Mouse (Mus musculus): ENCODE data around the gene Plekha6. TPM values are rescaled to one million over a fixed set of nuclear protein-coding genes. Genes with fewer than 3 reads are reported as not detected.
"Not testable (repeated sequence)": the region's sequence is repeated elsewhere in the genome, so short reads cannot be mapped to it uniquely, and the experiment has no call there.

Gene Plekha6
- polyA plus RNA-seq, 1 experiment from 2014 or later = 25.8 TPM

GRCm38 (mm10) chr1:133327094-133327493 lies 163.1 kb downstream of the Plekha6 start:
- no peak for ATAC-seq (ENCODE audit: low FRiP score)
- peaks cover 29% of the 10 kb centered on the region for H3K4me1 ChIP-seq
- peaks cover 30% of the 10 kb centered on the region for H3K27me3 ChIP-seq
- H3K4me2 ChIP-seq (replicated peaks) = no peak overlapping the region
- 57% methylated on average over 5 of the region's 5 CpGs for WGBS
- H3K9me3 ChIP-seq (replicated peaks) = no peaks in the 10 kb centered on the region
- H3K27ac ChIP-seq = no peak overlapping the region
- H3K9ac ChIP-seq = no peak overlapping the region
- no peaks in the 10 kb centered on the region for H3K36me3 ChIP-seq
- H3K4me3 ChIP-seq = no peak overlapping the region

- H3K36me3 ChIP-seq = no peaks in the 10 kb centered on the region
- whole genome bisulfite sequencing = 64% methylated on average over 6 of the region's 6 CpGs
- H3K27ac ChIP-seq = no peak overlapping the region
- no peak overlapping the region for H3K4me2 ChIP-seq (replicated peaks)
- no peaks in the 10 kb centered on the region for H3K9me3 ChIP-seq (replicated peaks)
- peaks cover 26% of the 10 kb centered on the region for H3K4me1 ChIP-seq
- peaks cover 30% of the 10 kb centered on the region for H3K27me3 ChIP-seq
- H3K9ac ChIP-seq = no peak overlapping the region
- ATAC-seq (ENCODE audit: low FRiP score) = no peak
- no peak overlapping the region for H3K4me3 ChIP-seq
Measured at GRCm38 (mm10) chr1:133328299-133328795, 164.3 kb downstream of the Plekha6 start.

GRCm38 (mm10) chr1:133328896-133329637 lies 165.1 kb downstream of the Plekha6 start:
- Histone ChIP-seq H3K36me3 (no peaks in the 10 kb centered on the region), H3K9me3 (replicated peaks) (no peaks in the 10 kb centered on the region), H3K9ac (peak overlapping the region; percentile 47), H3K4me1 (peaks cover 24% of the 10 kb centered on the region), H3K4me2 (replicated peaks) (peak overlapping the region; percentile 59), H3K4me3 (peak overlapping the region; percentile 24), H3K27ac (no peak overlapping the region), H3K27me3 (peaks cover 30% of the 10 kb centered on the region)
- no peak for ATAC-seq (ENCODE audit: low FRiP score)
- 8% methylated on average over 33 of the region's 34 CpGs for WGBS

- Histone ChIP-seq H3K9ac (peak overlapping the region; percentile 47), H3K27me3 (peaks cover 30% of the 10 kb centered on the region), H3K4me1 (peaks cover 24% of the 10 kb centered on the region), H3K36me3 (no peaks in the 10 kb centered on the region), H3K4me2 (replicated peaks) (peak overlapping the region; percentile 59), H3K27ac (no peak overlapping the region), H3K9me3 (replicated peaks) (no peaks in the 10 kb centered on the region), H3K4me3 (peak overlapping the region; percentile 24)
- 25% methylated on average over 7 of the region's 7 CpGs for WGBS
- ATAC-seq (ENCODE audit: low FRiP score) = no peak
Measured at GRCm38 (mm10) chr1:133329638-133329964, 165.6 kb downstream of the Plekha6 start.

GRCm38 (mm10) chr1:133331142-133331541 lies 167.1 kb downstream of the Plekha6 start:
- no peaks in the 10 kb centered on the region for H3K9me3 ChIP-seq (replicated peaks)
- peak; percentile 70 for ATAC-seq (ENCODE audit: low FRiP score)
- 45% methylated on average over 3 of the region's 3 CpGs for WGBS
- H3K4me1 ChIP-seq = peaks cover 24% of the 10 kb centered on the region
- H3K9ac ChIP-seq = no peak overlapping the region
- no peak overlapping the region for H3K4me2 ChIP-seq (replicated peaks)
- peaks cover 30% of the 10 kb centered on the region for H3K27me3 ChIP-seq
- no peak overlapping the region for H3K4me3 ChIP-seq
- 0 out of 2 replicates have a peak overlapping the region, but pooled peaks have one; percentile 30 for H3K27ac ChIP-seq
- H3K36me3 ChIP-seq = no peaks in the 10 kb centered on the region

- no peak for ATAC-seq (ENCODE audit: low FRiP score)
- Histone ChIP-seq H3K27me3 (peaks cover 25% of the 10 kb centered on the region), H3K4me2 (replicated peaks) (no peak overlapping the region), H3K36me3 (no peaks in the 10 kb centered on the region), H3K9ac (no peak overlapping the region), H3K9me3 (replicated peaks) (no peaks in the 10 kb centered on the region), H3K27ac (no peak overlapping the region), H3K4me1 (peaks cover 24% of the 10 kb centered on the region), H3K4me3 (no peak overlapping the region)
- WGBS = 92% methylated on average over 11 of the region's 11 CpGs
Measured at GRCm38 (mm10) chr1:133332656-133333430, 168.8 kb downstream of the Plekha6 start.

- ATAC-seq (ENCODE audit: low FRiP score) = no peak
- Histone ChIP-seq H3K27me3 (peaks cover 15% of the 10 kb centered on the region), H3K9ac (no peak overlapping the region), H3K9me3 (replicated peaks) (no peaks in the 10 kb centered on the region), H3K27ac (no peak overlapping the region), H3K4me3 (no peak overlapping the region), H3K4me1 (peaks cover 22% of the 10 kb centered on the region), H3K4me2 (replicated peaks) (no peak overlapping the region), H3K36me3 (no peaks in the 10 kb centered on the region)
- WGBS = 60% methylated on average over 6 of the region's 6 CpGs
Measured at GRCm38 (mm10) chr1:133333937-133334336, 169.9 kb downstream of the Plekha6 start.

GRCm38 (mm10) chr1:133340403-133340802 lies 176.4 kb downstream of the Plekha6 start:
- H3K27ac ChIP-seq; H3K9me3 ChIP-seq (replicated peaks); H3K4me2 ChIP-seq (replicated peaks); H3K4me3 ChIP-seq; H3K9ac ChIP-seq; H3K36me3 ChIP-seq; H3K4me1 ChIP-seq; H3K27me3 ChIP-seq; ATAC-seq (ENCODE audit: low FRiP score): not testable (repeated sequence)
- WGBS = 67% methylated on average over 1 of the region's 1 CpGs

- H3K27ac ChIP-seq = no peak overlapping the region
- no peaks in the 10 kb centered on the region for H3K9me3 ChIP-seq (replicated peaks)
- 0 out of 2 replicates have a peak, but pooled peaks cover 2% of the 10 kb centered on the region for H3K4me1 ChIP-seq
- H3K27me3 ChIP-seq = no peaks in the 10 kb centered on the region
- H3K4me2 ChIP-seq (replicated peaks) = no peak overlapping the region
- H3K36me3 ChIP-seq = no peaks in the 10 kb centered on the region
- H3K9ac ChIP-seq = no peak overlapping the region
- WGBS = 97% methylated on average over 2 of the region's 2 CpGs
- H3K4me3 ChIP-seq = no peak overlapping the region
- no peak for ATAC-seq (ENCODE audit: low FRiP score)
Measured at GRCm38 (mm10) chr1:133344357-133344756, 180.3 kb downstream of the Plekha6 start.

GRCm38 (mm10) chr1:133346531-133346930 lies 182.5 kb downstream of the Plekha6 start:
- no peaks in the 10 kb centered on the region for H3K9me3 ChIP-seq (replicated peaks)
- ATAC-seq (ENCODE audit: low FRiP score) = no peak

GRCm38 (mm10) chr1:133347226-133347625 lies 183.2 kb downstream of the Plekha6 start:
- Histone ChIP-seq H3K4me2 (replicated peaks) (no peak overlapping the region), H3K9me3 (replicated peaks) (no peaks in the 10 kb centered on the region), H3K4me3 (no peak overlapping the region), H3K27me3 (no peaks in the 10 kb centered on the region), H3K27ac (no peak overlapping the region), H3K9ac (no peak overlapping the region), H3K4me1 (peaks cover 10% of the 10 kb centered on the region; the same call in 1 of the 2 replicates), H3K36me3 (no peaks in the 10 kb centered on the region)
- no peak for ATAC-seq (ENCODE audit: low FRiP score)
- 78% methylated on average over 3 of the region's 3 CpGs for WGBS

More at GRCm38 (mm10) chr1:133346531-133346930, 182.5 kb downstream of the Plekha6 start:
- no peaks in the 10 kb centered on the region for H3K36me3 ChIP-seq
- H3K9ac ChIP-seq = no peak overlapping the region
- no peak overlapping the region for H3K4me3 ChIP-seq
- WGBS = 88% methylated on average over 9 of the region's 9 CpGs
- no peak overlapping the region for H3K4me2 ChIP-seq (replicated peaks)
- H3K4me1 ChIP-seq = peaks cover 10% of the 10 kb centered on the region; the same call in 1 of the 2 replicates
- no peaks in the 10 kb centered on the region for H3K27me3 ChIP-seq
- no peak overlapping the region for H3K27ac ChIP-seq

- Histone ChIP-seq H3K4me2 (replicated peaks) (no peak overlapping the region), H3K27ac (no peak overlapping the region), H3K36me3 (no peaks in the 10 kb centered on the region), H3K27me3 (no peaks in the 10 kb centered on the region), H3K4me3 (no peak overlapping the region), H3K9me3 (replicated peaks) (no peaks in the 10 kb centered on the region), H3K9ac (no peak overlapping the region), H3K4me1 (peaks cover 10% of the 10 kb centered on the region; the same call in 1 of the 2 replicates)
- 82% methylated on average over 11 of the region's 11 CpGs for WGBS
- no peak for ATAC-seq (ENCODE audit: low FRiP score)
Measured at GRCm38 (mm10) chr1:133347693-133348520, 183.9 kb downstream of the Plekha6 start.

All from hindbrain, embryonic 12.5 days (tissue).